Mouse (Mus musculus): ENCODE measurements around the gene Ppih.

DNA sequence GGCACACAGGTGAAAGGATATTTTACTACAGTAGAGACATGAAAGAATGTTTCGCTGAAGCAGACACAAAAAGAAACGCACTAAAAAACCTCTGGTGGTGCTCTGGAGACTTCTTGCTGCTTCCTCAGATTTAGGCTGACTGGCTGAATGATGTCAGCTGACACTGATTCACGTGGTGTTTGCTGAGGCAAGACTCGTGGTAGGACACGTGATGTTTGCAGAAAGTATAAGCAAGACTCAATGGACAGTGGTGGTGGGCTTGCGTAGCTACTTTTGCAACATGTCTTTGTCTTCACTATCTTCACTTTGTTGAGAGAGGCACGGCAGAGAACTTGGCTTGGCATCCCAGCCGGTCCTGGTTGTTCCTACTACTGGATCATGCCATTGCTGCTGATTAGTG, 17.1 kb downstream of the Ppih start:
- no peak for TF ChIP-seq POLR2A (IDR thresholded peaks at IDR 0.05; ENCODE audit: low read depth, low read length)
- TF ChIP-seq CTCF (IDR thresholded peaks at IDR 0.05; ENCODE audit: borderline replicate concordance, insufficient read depth, low read length), result no peak

All from embryonic fibroblast, embryonic 13.5 days (primary cell).